Mouse (Mus musculus) ES-CJ7 (cell line): ENCODE measurements around the gene Slc31a1.

Experiments
- DNase-seq: peaks from one replicate; pipeline ENCODE4 v3.0.0; 2011; ENCODE audit warnings: low read depth, low spot score

Gene Slc31a1

GRCm38 (mm10) chr4:62362437-62362836, 1.9 kb downstream of the Slc31a1 start:
- DNase-seq = no peak

GRCm38 (mm10) chr4:62364299-62364698, 3.8 kb downstream of the Slc31a1 start:
- DNase-seq = no peak

- DNase-seq = no peak
Measured at GRCm38 (mm10) chr4:62366291-62366690, 5.8 kb downstream of the Slc31a1 start.

GRCm38 (mm10) chr4:62367586-62367985, 7.1 kb downstream of the Slc31a1 start:
- DNase-seq = no peak

GRCm38 (mm10) chr4:62369091-62369490, 8.6 kb downstream of the Slc31a1 start:
- DNase-seq = no peak

GRCm38 (mm10) chr4:62372410-62372809, 11.9 kb downstream of the Slc31a1 start:
- no peak for DNase-seq

GRCm38 (mm10) chr4:62372818-62373520, 12.4 kb downstream of the Slc31a1 start:
- no peak for DNase-seq

- no peak for DNase-seq
Measured at GRCm38 (mm10) chr4:62373668-62374067, 13.1 kb downstream of the Slc31a1 start.

- DNase-seq = no peak
Measured at GRCm38 (mm10) chr4:62374342-62374741, 13.8 kb downstream of the Slc31a1 start.

GRCm38 (mm10) chr4:62376123-62376522, 15.6 kb downstream of the Slc31a1 start:
- DNase-seq = no peak

GRCm38 (mm10) chr4:62379724-62380381, 19.3 kb downstream of the Slc31a1 start:
- no peak for DNase-seq

- DNase-seq = no peak
Measured at GRCm38 (mm10) chr4:62383207-62383606, 22.7 kb downstream of the Slc31a1 start.

- DNase-seq = no peak
Measured at GRCm38 (mm10) chr4:62383752-62384151, 23.2 kb downstream of the Slc31a1 start.

- no peak for DNase-seq
Measured at GRCm38 (mm10) chr4:62384159-62384558, 23.6 kb downstream of the Slc31a1 start.

GRCm38 (mm10) chr4:62385439-62385838, 24.9 kb downstream of the Slc31a1 start:
- DNase-seq = no peak

GRCm38 (mm10) chr4:62389592-62390512, 29.3 kb downstream of the Slc31a1 start:
- DNase-seq = no peak

- DNase-seq = no peak
Measured at GRCm38 (mm10) chr4:62391892-62392291, 31.4 kb downstream of the Slc31a1 start.

- DNase-seq = no peak
Measured at GRCm38 (mm10) chr4:62393459-62393858, 32.9 kb downstream of the Slc31a1 start.

- DNase-seq = no peak
Measured at GRCm38 (mm10) chr4:62395806-62396205, 35.3 kb downstream of the Slc31a1 start.

GRCm38 (mm10) chr4:62397616-62398365, 37.3 kb downstream of the Slc31a1 start:
- no peak for DNase-seq

- DNase-seq = no peak
Measured at GRCm38 (mm10) chr4:62398956-62399355, 38.4 kb downstream of the Slc31a1 start.
